Mouse (Mus musculus) embryonic fibroblast, embryonic 13.5 days (primary cell): ENCODE data around the gene Gimap7.

Experiments
- CTCF ChIP-seq: IDR thresholded peaks from 2 replicates; pipeline ENCODE4 v1.5.1; 2011; ENCODE audit warnings: mild to moderate bottlenecking, control low read depth, low read length, moderate library complexity, borderline replicate concordance; ENCODE audit not compliant: insufficient read depth
- POLR2A ChIP-seq: IDR thresholded peaks from 2 replicates; pipeline ENCODE4 v1.6.1; 2011; ENCODE audit warnings: low read depth, mild to moderate bottlenecking, control low read depth, low read length, moderate library complexity

DNA sequence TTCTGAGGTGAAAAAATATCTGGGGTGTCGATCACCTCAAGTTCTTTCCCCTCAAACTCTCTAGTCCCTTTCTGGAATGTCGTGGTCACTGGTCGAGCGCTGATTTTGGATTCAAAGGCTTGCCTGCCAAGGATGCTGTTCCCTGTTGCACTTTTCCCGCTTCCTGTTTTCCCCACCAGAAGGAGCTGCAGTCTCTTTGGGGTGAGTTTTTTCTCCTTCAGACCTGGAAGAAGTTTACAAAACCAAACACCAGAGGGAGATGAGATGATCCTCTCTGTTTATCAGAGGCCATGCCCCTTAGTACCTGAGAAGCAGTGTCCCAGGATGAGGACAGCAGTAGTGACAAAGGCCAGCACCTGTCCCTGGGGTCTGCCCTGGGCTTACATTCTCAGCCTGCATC lies 15.8 kb upstream of the Gimap7 start:
- TF ChIP-seq POLR2A (no peak), CTCF (no peak)
